Mouse (Mus musculus) erythroblast, embryonic 14.5 days (primary cell): ENCODE results near the gene Smyd3. TPM values are rescaled to one million over a fixed set of nuclear protein-coding genes. Genes with fewer than 3 reads are reported as not detected.

Experiments used
- H3K27me3 ChIP-seq: 2 replicates; pipeline ENCODE4 v1.6.1; 2012; ENCODE audit warnings: inconsistent platforms; ENCODE audit not compliant: control insufficient read depth
- H3K36me3 ChIP-seq: 2 replicates; pipeline ENCODE4 v1.6.1; 2012; ENCODE audit warnings: mild to moderate bottlenecking, inconsistent platforms; ENCODE audit not compliant: control insufficient read depth
- H3K4me1 ChIP-seq: 2 replicates; pipeline ENCODE4 v1.6.1; 2012; ENCODE audit warnings: inconsistent platforms; ENCODE audit not compliant: control insufficient read depth
- H3K4me3 ChIP-seq: replicated peaks from 2 replicates; pipeline ENCODE3; 2012; ENCODE audit warnings: moderate library complexity, mild to moderate bottlenecking, inconsistent platforms
- H3K9me3 ChIP-seq: 2 replicates; pipeline ENCODE4 v1.6.1; 2012; ENCODE audit warnings: low read length, inconsistent platforms, mixed read lengths; ENCODE audit not compliant: control insufficient read depth
- GATA1 ChIP-seq: IDR thresholded peaks from 2 replicates; pipeline ENCODE4 v1.6.1; 2012; ENCODE audit warnings: low read length, inconsistent platforms, mixed read lengths
- TAL1 ChIP-seq: IDR thresholded peaks from 3 replicates; pipeline ENCODE4 v1.6.1; 2012; ENCODE audit warnings: low read length, inconsistent platforms, mixed read lengths
- polyA plus RNA-seq: library from polyadenylated mRNA; stranded (reverse); fragments of >175 nt; gene quantifications from 2 replicates; pipeline ENCODE4 v1.2.3, GENCODE M21; 2012

Gene Smyd3
- polyA plus RNA-seq, 1 experiment = 0.09 TPM

DNA sequence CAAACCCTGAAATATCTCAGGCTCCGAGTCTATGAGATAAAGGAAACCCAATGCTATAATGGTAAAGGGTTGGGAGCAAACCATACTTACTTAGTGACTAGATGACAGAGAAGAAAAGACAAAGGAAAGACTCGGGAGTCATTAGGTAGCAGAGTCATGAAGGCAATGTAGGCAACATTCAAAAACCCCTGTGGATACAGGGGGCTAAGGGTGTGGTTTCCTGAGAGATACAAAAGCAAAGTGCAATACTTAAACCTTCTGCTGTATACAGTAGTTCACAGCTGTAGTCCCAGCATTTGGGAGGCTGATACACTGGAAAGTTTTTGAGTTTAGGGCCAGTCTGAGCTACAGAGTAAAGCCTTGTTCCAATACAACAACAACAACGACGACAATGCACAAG lies 244.9 kb downstream of the Smyd3 start:
- TF ChIP-seq GATA1 (no peak), TAL1 (no peak)
- Histone ChIP-seq H3K27me3 (no peaks in the 10 kb centered on the region), H3K4me1 (no peaks in the 10 kb centered on the region), H3K36me3 (no peaks in the 10 kb centered on the region), H3K9me3 (peaks cover 13% of the 10 kb centered on the region), H3K4me3 (no peak overlapping the region)

DNA sequence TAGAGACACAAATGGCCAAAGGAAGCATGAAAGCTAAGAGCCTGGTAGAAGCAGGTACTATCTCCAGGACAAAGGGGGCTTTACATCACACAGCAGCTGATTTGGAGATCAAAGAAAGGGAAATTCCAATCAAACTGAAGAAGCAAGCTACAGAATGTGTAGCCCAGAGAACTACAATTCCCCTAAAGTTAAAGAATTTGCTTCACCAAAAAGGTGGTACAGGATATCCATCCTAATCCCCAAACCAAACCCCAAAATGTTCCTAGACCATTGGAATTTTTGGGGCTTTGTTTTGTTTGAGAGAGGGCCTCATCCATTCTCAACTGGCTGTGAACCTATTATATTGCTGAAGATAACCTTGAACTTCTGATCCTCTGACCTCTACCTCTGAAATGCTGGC lies 245.5 kb downstream of the Smyd3 start:
- Histone ChIP-seq H3K4me3 (no peak overlapping the region), H3K4me1 (no peaks in the 10 kb centered on the region), H3K36me3 (no peaks in the 10 kb centered on the region), H3K9me3 (peaks cover 18% of the 10 kb centered on the region), H3K27me3 (no peaks in the 10 kb centered on the region)
- TF ChIP-seq GATA1 (no peak), TAL1 (no peak)

DNA sequence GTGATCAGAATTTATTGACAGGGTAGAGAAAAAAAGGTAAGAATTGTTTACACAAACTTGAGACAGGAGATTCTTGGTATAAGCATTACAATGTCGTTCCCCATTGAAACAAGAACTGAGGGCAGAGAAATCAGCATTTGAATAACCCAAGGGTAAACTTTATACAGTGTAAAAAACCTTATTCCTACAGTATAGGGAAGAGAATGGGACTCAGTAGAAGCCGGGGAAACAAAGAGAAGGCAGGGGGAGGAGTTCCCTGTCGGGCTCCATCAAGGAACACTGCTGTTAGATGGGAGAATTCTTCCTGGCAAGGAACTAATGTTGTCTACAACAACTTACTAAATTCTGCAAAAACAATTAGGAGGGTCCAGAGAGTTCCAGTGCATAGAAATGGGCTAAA lies 250.9 kb downstream of the Smyd3 start:
- Histone ChIP-seq H3K9me3 (peaks cover 22% of the 10 kb centered on the region), H3K4me3 (no peak overlapping the region), H3K36me3 (no peaks in the 10 kb centered on the region), H3K4me1 (no peaks in the 10 kb centered on the region), H3K27me3 (no peaks in the 10 kb centered on the region)
- TF ChIP-seq GATA1 (no peak), TAL1 (no peak)

DNA sequence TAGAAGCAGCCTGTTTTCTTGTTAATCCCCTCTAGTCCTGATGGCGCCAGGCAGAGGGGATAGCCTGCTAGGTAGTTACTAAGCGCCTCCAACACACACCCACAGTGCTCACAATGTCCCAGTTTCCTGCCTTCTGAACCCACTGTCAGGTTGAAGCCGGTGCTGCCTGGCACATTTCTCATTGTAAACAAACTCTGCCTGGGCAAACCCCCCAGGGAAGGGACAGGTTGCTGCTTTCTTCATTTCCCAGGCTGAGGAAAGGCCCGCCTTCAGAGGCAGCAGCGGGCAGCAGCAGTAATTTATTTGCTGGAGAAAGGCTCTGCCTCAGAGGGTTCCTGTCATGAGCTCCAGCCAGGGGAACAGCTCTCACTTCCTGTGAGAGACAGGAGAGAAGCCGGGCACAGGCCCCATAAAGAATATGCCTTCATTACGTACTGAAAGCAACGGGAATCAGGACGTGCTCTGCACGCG lies 256.3 kb downstream of the Smyd3 start:
- H3K9me3 ChIP-seq = no peaks in the 10 kb centered on the region
- TF ChIP-seq TAL1 (no peak), GATA1 (no peak)
- H3K4me3 ChIP-seq = no peak overlapping the region
- no peaks in the 10 kb centered on the region for H3K36me3 ChIP-seq
- H3K27me3 ChIP-seq = no peaks in the 10 kb centered on the region
- H3K4me1 ChIP-seq = no peaks in the 10 kb centered on the region

DNA sequence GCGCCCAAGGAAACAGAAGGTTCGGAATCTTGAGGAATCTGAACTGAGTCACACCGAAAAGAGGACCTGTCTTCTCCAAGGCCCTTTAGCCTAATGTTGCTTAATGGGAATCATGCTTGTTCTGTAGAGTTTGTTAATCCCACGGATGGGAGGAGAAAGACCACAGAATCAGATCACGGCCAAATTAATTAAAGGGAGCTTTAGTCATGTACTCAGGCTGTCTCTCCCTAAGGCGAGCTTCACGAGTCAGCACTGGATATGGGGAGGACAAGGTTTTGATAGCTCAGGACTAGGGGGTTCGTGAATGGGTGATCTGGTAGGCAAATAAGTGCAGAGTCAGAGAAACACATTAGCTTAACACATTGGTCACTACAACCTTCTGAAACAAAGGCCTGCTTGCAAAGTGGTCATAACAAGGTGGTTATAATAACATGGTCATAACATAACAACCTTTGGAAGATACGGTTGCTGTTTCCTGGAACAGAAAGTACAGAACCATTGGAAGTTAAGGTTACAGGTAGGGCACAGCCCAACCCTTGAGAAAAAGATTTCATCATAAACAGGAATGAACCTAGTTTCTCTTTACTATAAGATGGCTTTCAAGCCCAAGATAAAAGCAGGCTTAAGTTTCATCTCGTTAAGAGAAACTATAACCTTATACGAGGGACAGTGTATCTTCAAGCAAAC lies 261.9 kb downstream of the Smyd3 start:
- H3K4me1 ChIP-seq = no peaks in the 10 kb centered on the region
- no peaks in the 10 kb centered on the region for H3K27me3 ChIP-seq
- H3K9me3 ChIP-seq = no peaks in the 10 kb centered on the region
- TF ChIP-seq GATA1 = no peak
- no peak for TF ChIP-seq TAL1
- H3K36me3 ChIP-seq = no peaks in the 10 kb centered on the region
- no peak overlapping the region for H3K4me3 ChIP-seq

DNA sequence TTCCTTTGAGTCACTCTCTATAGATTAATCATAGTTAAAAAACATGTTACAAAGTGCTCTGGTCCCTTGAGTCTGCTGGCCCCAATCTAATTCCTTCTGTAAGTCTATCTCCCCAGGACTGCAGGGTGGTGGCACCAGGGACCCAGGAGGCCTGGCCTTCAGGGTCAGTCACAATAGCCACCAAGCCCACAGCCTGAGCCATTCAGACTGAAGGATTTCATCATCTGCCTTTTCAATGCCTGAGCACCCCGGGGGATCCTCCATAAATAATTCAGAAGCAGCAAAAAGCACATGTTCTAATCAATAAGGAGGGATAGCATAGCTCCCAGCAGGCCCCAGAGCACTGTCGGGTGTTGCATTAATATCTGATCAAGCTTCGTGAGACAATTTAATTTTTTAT lies 263.3 kb downstream of the Smyd3 start:
- no peaks in the 10 kb centered on the region for H3K27me3 ChIP-seq
- TF ChIP-seq TAL1 (no peak), GATA1 (no peak)
- no peak overlapping the region for H3K4me3 ChIP-seq
- no peaks in the 10 kb centered on the region for H3K36me3 ChIP-seq
- no peaks in the 10 kb centered on the region for H3K9me3 ChIP-seq
- no peaks in the 10 kb centered on the region for H3K4me1 ChIP-seq

DNA sequence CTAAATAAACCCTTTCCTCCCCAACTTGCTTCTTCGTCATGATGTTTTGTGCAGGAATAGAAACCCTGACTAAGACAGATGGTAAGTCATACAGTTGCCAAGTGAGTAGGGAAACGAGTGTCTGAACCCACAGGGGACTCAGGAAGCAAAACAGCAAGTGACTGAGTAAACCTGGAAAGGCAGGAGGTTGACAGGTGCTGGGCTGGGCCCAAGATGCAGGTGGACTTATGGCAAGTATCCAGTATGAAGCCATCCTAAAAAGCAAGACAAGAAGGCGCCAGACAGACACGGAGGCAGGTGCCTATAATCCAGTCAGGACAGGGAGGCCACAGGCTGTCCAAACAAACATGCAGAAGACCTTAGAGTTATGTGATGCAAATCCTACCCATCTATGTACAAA lies 265.2 kb downstream of the Smyd3 start:
- no peaks in the 10 kb centered on the region for H3K9me3 ChIP-seq
- TF ChIP-seq TAL1 (no peak), GATA1 (no peak)
- no peaks in the 10 kb centered on the region for H3K27me3 ChIP-seq
- H3K4me1 ChIP-seq = no peaks in the 10 kb centered on the region
- H3K36me3 ChIP-seq = no peaks in the 10 kb centered on the region
- no peak overlapping the region for H3K4me3 ChIP-seq

DNA sequence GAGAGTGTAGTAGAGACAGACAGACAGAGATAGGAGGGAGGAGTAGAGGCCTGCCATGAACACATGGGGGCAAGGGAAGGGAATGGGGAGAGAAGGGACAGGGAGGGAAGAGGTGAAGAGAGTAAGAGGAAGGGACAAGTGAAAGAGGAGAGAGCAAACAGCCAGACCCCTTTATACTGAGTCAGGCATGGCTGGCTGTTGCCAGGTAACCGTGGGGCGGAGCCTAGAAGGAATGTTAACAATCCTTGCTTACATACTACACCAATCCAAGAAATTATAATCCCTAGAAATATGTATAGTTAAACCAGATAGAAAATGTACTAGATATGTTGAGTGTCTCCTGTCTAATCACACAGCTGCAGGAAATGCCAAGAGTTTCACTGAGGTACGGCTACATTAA lies 267.5 kb downstream of the Smyd3 start:
- TF ChIP-seq TAL1 = no peak
- TF ChIP-seq GATA1 = no peak
- Histone ChIP-seq H3K36me3 (no peaks in the 10 kb centered on the region), H3K4me1 (no peaks in the 10 kb centered on the region), H3K9me3 (no peaks in the 10 kb centered on the region), H3K27me3 (no peaks in the 10 kb centered on the region), H3K4me3 (no peak overlapping the region)

DNA sequence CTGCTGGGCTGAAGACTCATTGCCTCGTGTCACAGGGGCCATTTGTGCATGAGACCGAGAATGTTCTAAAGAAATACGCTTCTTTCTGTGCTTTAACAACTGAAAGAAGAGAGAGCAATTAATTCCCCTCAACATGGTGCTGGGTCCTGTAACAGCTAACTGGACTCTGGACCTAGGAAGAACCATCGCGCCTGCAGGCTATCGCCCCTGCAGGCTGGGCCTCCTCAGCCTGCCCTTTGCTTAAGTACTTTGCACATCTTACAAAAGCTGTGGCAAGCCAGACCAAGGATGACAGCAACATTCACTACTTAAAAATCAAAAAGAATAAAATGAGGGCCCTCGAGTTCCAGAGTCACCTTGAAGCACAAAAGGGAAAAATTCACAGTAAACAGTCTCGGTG lies 274.3 kb downstream of the Smyd3 start:
- TF ChIP-seq TAL1 = no peak
- no peak for TF ChIP-seq GATA1
- Histone ChIP-seq H3K9me3 (no peaks in the 10 kb centered on the region), H3K36me3 (no peaks in the 10 kb centered on the region), H3K4me1 (no peaks in the 10 kb centered on the region), H3K4me3 (no peak overlapping the region), H3K27me3 (no peaks in the 10 kb centered on the region)

DNA sequence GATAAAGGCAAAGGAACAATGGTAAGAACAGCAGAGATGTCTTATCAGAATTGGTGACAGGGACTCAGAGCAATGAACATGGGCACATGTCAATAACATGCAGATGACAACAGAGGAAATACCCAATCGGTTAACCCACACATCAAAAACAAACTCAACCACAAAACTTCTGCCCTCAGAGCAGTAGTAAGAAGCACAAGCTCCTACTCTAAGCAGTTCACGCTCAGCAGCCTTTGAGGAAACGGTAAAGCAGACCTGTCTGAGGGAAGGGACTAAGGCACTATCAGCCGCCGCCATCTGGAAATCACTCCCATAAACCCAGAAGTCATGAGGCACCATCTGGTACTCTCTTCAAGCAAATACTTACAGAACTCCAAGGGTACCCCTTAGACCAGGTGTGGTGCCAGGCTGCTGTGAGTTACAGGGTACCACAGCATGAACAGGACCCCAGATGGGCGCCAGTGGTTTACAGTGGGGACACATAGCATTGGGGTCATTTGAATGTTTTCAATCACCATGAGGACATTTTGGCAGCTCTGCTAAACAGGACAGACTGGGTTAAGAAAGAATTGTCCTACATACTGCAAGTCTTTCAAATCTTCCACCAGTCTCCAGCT lies 277.1 kb downstream of the Smyd3 start:
- H3K4me1 ChIP-seq = no peaks in the 10 kb centered on the region
- no peaks in the 10 kb centered on the region for H3K9me3 ChIP-seq
- TF ChIP-seq TAL1 (no peak), GATA1 (no peak)
- H3K36me3 ChIP-seq = no peaks in the 10 kb centered on the region
- no peaks in the 10 kb centered on the region for H3K27me3 ChIP-seq
- H3K4me3 ChIP-seq = no peak overlapping the region
